Mouse (Mus musculus) kidney, adult 2 months (tissue): ENCODE measurements around the gene Utrn. TPM values are rescaled to one million over a fixed set of nuclear protein-coding genes. Genes with fewer than 3 reads are reported as not detected.

Experiments used
- DNase-seq: peaks from one replicate; pipeline ENCODE4 v3.0.0; 2021
- H3K27ac ChIP-seq: fragments of 200-500 bp; 2 replicates; pipeline ENCODE4 v1.5.1; 2012; ENCODE audit warnings: low read depth, low read length, control low read depth, inconsistent platforms; ENCODE audit not compliant: insufficient read depth
- H3K27me3 ChIP-seq: fragments of 200-500 bp; replicated peaks from 2 replicates; pipeline ENCODE4 v1.6.1; 2012; ENCODE audit warnings: mild to moderate bottlenecking, moderate library complexity, low read length, inconsistent platforms; ENCODE audit not compliant: control insufficient read depth, insufficient read depth
- H3K36me3 ChIP-seq: fragments of 200-500 bp; 2 replicates; pipeline ENCODE4 v1.6.1; 2012; ENCODE audit warnings: mild to moderate bottlenecking, moderate library complexity, low read length, inconsistent platforms; ENCODE audit not compliant: control insufficient read depth, insufficient read depth
- H3K4me1 ChIP-seq: fragments of 200-500 bp; 2 replicates; pipeline ENCODE4 v1.6.1; 2011; ENCODE audit warnings: low read length; ENCODE audit not compliant: control insufficient read depth, insufficient read depth
- H3K4me3 ChIP-seq: fragments of 200-500 bp; 2 replicates; pipeline ENCODE4 v1.5.1; 2011; ENCODE audit warnings: mild to moderate bottlenecking, low read depth, low read length, control low read depth; ENCODE audit not compliant: insufficient read depth
- CTCF ChIP-seq: fragments of 200-500 bp; conservative IDR thresholded peaks from 2 replicates; pipeline ENCODE4 v1.5.1; 2011; ENCODE audit warnings: low read depth, mild to moderate bottlenecking, control low read depth, low read length, moderate library complexity, mixed read lengths; ENCODE audit not compliant: insufficient read depth, insufficient read length
- POLR2A ChIP-seq: fragments of 200-500 bp; IDR thresholded peaks from one replicate; pipeline ENCODE4 v1.6.1; 2011; ENCODE audit warnings: low read depth, low read length, control low read depth
- WGBS: fragments of 180-500 bp; shearing (Covaris S2); methylation state at CpG from one replicate; pipeline ENCODE4 v1.1.7; 2018; 5-methylcytosine and 5-hydroxymethylcytosine counted together
- polyA plus RNA-seq: library from polyadenylated mRNA; depleted of rRNA; stranded (reverse); fragments of >200 nt; gene quantifications from 2 replicates; pipeline ENCODE4 v1.2.3, GENCODE M21; 2012

Utrn gene
- polyA plus RNA-seq, 1 experiment: 20.8 TPM

- no peak for DNase-seq
- Histone ChIP-seq H3K36me3 (no peaks in the 10 kb centered on the region), H3K4me1 (no peaks in the 10 kb centered on the region), H3K27ac (no peak overlapping the region), H3K27me3 (no peaks in the 10 kb centered on the region), H3K4me3 (no peak overlapping the region)
- WGBS: 86% methylated on average over 5 of the region's 5 CpGs
- no peak for TF ChIP-seq POLR2A
- TF ChIP-seq CTCF: no peak
Measured at GRCm38 (mm10) chr10:12488117-12488516, 381.0 kb downstream of the Utrn start.

- no peaks in the 10 kb centered on the region for H3K36me3 ChIP-seq
Measured at GRCm38 (mm10) chr10:12483494-12483893, 385.7 kb downstream of the Utrn start.

DNA sequence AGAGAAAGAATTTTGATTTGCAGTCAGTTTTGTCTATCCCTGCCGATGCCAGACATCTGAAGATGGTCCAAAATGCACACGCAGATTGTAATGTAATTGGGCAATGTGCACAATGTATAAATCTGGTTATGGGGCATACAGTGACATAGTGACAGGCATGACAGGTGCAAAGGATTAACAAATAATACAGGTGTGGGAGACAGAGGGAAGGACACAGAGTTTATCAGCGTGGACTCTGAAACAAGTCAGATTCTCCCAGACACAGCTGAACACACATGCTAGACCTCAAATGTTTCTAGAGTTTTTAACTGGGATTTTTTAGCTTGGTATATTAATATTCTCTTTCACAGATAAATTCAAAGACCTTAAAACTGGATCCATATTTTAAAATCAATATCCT is 386.2 kb downstream of the Utrn start:
- no peaks in the 10 kb centered on the region for H3K27me3 ChIP-seq
- H3K4me3 ChIP-seq: no peak overlapping the region
- H3K4me1 ChIP-seq: no peaks in the 10 kb centered on the region
- H3K27ac ChIP-seq: no peak overlapping the region
- H3K36me3 ChIP-seq: no peaks in the 10 kb centered on the region
- WGBS: 92% methylated on average over 3 of the region's 3 CpGs
- no peak for DNase-seq
- TF ChIP-seq POLR2A: no peak
- no peak for TF ChIP-seq CTCF

More at GRCm38 (mm10) chr10:12483494-12483893, 385.7 kb downstream of the Utrn start:
- Histone ChIP-seq H3K27me3 (no peaks in the 10 kb centered on the region), H3K4me3 (no peak overlapping the region), H3K4me1 (no peaks in the 10 kb centered on the region), H3K27ac (no peak overlapping the region)
- DNase-seq: no peak
- no peak for TF ChIP-seq CTCF
- TF ChIP-seq POLR2A: no peak
- WGBS: 56% methylated on average over 1 of the region's 1 CpGs

DNA sequence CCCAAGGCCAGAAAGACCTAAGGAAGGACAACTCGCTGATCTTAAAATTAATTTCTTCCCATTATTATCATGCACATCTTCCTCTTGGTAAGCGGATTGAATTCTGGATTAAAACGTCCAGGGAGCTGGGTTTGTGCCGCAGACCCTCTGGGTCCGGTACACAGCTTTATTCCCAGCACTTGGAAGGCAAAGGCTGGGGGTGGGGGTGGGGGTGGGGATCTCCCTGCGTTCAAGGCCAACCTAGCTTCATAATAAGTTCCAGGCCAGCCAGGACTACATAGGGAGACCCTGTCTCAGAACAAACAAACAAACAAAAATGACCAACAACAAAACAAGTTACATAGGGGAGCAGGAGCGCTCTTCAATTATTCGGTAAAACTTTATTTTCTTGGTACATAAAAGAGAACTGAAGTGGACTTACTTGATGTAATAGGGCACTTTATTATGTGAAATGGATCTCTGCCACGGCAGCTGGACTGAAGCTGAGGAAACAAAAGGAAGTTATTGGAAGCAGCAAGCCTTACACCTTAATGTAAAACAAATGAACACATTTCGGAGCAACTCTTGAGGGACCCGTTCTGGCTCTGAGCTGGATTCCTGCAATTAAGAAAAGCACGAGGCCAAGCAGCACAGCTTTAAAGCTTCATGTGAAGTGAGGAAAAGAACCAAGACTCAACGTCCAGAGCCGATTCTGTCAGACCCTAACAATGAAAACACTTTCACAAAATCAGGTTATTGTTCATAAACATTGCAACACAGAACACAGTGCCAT is 394.1 kb downstream of the Utrn start:
- TF ChIP-seq CTCF: no peak
- no peak for TF ChIP-seq POLR2A
- H3K4me3 ChIP-seq: no peak overlapping the region
- WGBS: 81% methylated on average over 14 of the region's 14 CpGs
- no peaks in the 10 kb centered on the region for H3K27me3 ChIP-seq
- no peak for DNase-seq
- H3K4me1 ChIP-seq: no peaks in the 10 kb centered on the region
- no peak overlapping the region for H3K27ac ChIP-seq
- no peaks in the 10 kb centered on the region for H3K36me3 ChIP-seq

GRCm38 (mm10) chr10:12469391-12470057 is 399.6 kb downstream of the Utrn start:
- Histone ChIP-seq H3K27ac (peak overlapping the region; percentile 45), H3K36me3 (no peaks in the 10 kb centered on the region)
- WGBS: 67% methylated on average over 5 of the region's 5 CpGs

DNA sequence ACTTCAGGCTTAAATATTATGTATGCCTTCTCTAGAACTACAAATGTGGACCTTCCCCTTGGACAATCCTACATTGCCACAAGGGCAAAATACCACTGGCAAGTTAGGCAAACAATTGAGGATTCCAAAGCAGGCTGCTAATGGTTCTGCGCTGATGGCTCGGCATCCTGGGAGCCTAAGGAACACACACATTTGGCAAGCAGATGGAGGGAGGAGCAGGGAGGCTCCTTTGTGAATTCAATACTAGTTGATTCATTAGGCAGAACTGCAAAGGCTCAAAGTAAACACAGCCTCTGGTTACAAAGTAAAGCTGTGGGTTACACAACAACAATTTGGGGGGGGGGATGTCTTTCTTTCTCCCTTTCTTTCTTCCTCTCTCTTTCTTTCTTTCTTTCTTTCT is 401.6 kb downstream of the Utrn start:
- no peak overlapping the region for H3K27ac ChIP-seq
- no peaks in the 10 kb centered on the region for H3K36me3 ChIP-seq
- no peaks in the 10 kb centered on the region for H3K4me1 ChIP-seq
- no peak overlapping the region for H3K4me3 ChIP-seq
- TF ChIP-seq POLR2A: no peak
- TF ChIP-seq CTCF: no peak
- no peaks in the 10 kb centered on the region for H3K27me3 ChIP-seq
- WGBS: 57% methylated on average over 2 of the region's 2 CpGs
- peak; percentile 4 for DNase-seq

More at GRCm38 (mm10) chr10:12469391-12470057, 399.6 kb downstream of the Utrn start:
- DNase-seq: peak; percentile 27
- TF ChIP-seq CTCF: no peak
- TF ChIP-seq POLR2A: no peak
- Histone ChIP-seq H3K4me3 (no peak overlapping the region), H3K27me3 (no peaks in the 10 kb centered on the region), H3K4me1 (no peaks in the 10 kb centered on the region)

DNA sequence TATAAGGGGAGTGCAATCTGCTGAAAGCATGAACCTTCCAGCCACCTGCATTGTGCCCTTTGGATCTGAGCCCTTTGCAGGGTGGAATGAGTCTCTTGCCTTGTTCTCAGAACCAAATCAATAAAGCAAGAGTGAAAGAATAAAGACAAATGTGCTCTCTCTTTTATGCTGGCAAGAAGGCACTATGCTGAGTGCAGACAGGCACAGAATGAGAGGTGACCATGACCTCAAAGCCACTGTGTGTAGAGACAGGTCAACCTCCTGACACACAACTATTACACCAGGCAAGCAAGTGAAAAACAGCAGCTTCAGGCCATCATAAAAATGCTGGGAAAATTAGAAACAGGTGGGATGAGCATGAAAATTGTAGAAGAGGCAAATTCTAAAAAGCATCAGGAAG is 408.2 kb downstream of the Utrn start:
- DNase-seq: no peak
- Histone ChIP-seq H3K4me1 (no peaks in the 10 kb centered on the region), H3K27ac (no peak overlapping the region), H3K27me3 (no peaks in the 10 kb centered on the region), H3K4me3 (no peak overlapping the region), H3K36me3 (no peaks in the 10 kb centered on the region)
- no peak for TF ChIP-seq CTCF
- no peak for TF ChIP-seq POLR2A
